Mouse (Mus musculus) CD4-positive, CD25-positive, alpha-beta regulatory T cell, adult 2 months (primary cell): Measurements from ENCODE around the gene Trp53i11.
A peak's percentile ranks its signal among the peaks of the same experiment; 100 is the strongest.

Source experiments
- DNase-seq: peaks from one replicate; pipeline ENCODE4 v3.0.0-alpha.2; 2012; ENCODE audit warnings: low read depth, low spot score

Gene Trp53i11

GRCm38 (mm10) chr2:93198846-93199245 is 11.5 kb downstream of the Trp53i11 start:
- DNase-seq = peak; percentile 93

GRCm38 (mm10) chr2:93199531-93199974 is 12.2 kb downstream of the Trp53i11 start:
- peak; percentile 82 for DNase-seq

GRCm38 (mm10) chr2:93200681-93201340 is 13.5 kb downstream of the Trp53i11 start:
- DNase-seq = no peak

GRCm38 (mm10) chr2:93201997-93202396 is 14.6 kb downstream of the Trp53i11 start:
- DNase-seq = no peak

- DNase-seq = no peak
Measured at GRCm38 (mm10) chr2:93202782-93203181, 15.4 kb downstream of the Trp53i11 start.

GRCm38 (mm10) chr2:93203682-93204081 is 16.3 kb downstream of the Trp53i11 start:
- peak; percentile 51 for DNase-seq

GRCm38 (mm10) chr2:93204571-93204970 is 17.2 kb downstream of the Trp53i11 start:
- peak; percentile 34 for DNase-seq

- DNase-seq = no peak
Measured at GRCm38 (mm10) chr2:93206126-93206525, 18.8 kb downstream of the Trp53i11 start.

- peak; percentile 51 for DNase-seq
Measured at GRCm38 (mm10) chr2:93212386-93212785, 25.0 kb downstream of the Trp53i11 start.

- DNase-seq = no peak
Measured at GRCm38 (mm10) chr2:93212865-93213264, 25.5 kb downstream of the Trp53i11 start.

- peak; percentile 72 for DNase-seq
Measured at GRCm38 (mm10) chr2:93214192-93214591, 26.8 kb downstream of the Trp53i11 start.

- no peak for DNase-seq
Measured at GRCm38 (mm10) chr2:93215790-93216189, 28.4 kb downstream of the Trp53i11 start.

- DNase-seq = peak; percentile 85
Measured at GRCm38 (mm10) chr2:93217015-93217414, 29.7 kb downstream of the Trp53i11 start.

- DNase-seq = no peak
Measured at GRCm38 (mm10) chr2:93218353-93218990, 31.1 kb downstream of the Trp53i11 start.

- DNase-seq = no peak
Measured at GRCm38 (mm10) chr2:93219576-93219975, 32.2 kb downstream of the Trp53i11 start.

- no peak for DNase-seq
Measured at GRCm38 (mm10) chr2:93220447-93220846, 33.1 kb downstream of the Trp53i11 start.

- DNase-seq = no peak
Measured at GRCm38 (mm10) chr2:93223463-93223862, 36.1 kb downstream of the Trp53i11 start.

- DNase-seq = peak; percentile 73
Measured at GRCm38 (mm10) chr2:93226606-93227595, 39.6 kb downstream of the Trp53i11 start.

GRCm38 (mm10) chr2:93227713-93228479 is 40.5 kb downstream of the Trp53i11 start:
- DNase-seq = no peak

- DNase-seq = no peak
Measured at GRCm38 (mm10) chr2:93228480-93228824, 41.1 kb downstream of the Trp53i11 start.

- no peak for DNase-seq
Measured at GRCm38 (mm10) chr2:93232141-93232540, 44.8 kb downstream of the Trp53i11 start.
